Mouse (Mus musculus) CH12.LX (cell line): Measurements from ENCODE around the gene Bpifa1. TPM values are rescaled to one million over a fixed set of nuclear protein-coding genes. Genes with fewer than 3 reads are reported as not detected.

Source experiments
- DNase-seq: peaks from one replicate; pipeline ENCODE4 v3.0.0-alpha.2; 2013; ENCODE audit errors: extremely low read depth
- H3K27ac ChIP-seq: 2 replicates; pipeline ENCODE4 v1.5.1; 2012; ENCODE audit warnings: low read depth, mild to moderate bottlenecking, control low read depth, moderate library complexity; ENCODE audit not compliant: insufficient read depth
- H3K27me3 ChIP-seq: replicated peaks from 2 replicates; pipeline ENCODE3; 2012; ENCODE audit warnings: inconsistent platforms
- H3K36me3 ChIP-seq, 2 experiments: replicated peaks in 1 of 2; 2 replicates each; pipeline versions ENCODE3 to v1.6.1; 2012; ENCODE audit warnings: inconsistent platforms in 1 of 2, low read length in 1 of 2, mild to moderate bottlenecking in 1 of 2, mixed read lengths in 1 of 2, moderate library complexity in 1 of 2; ENCODE audit not compliant: control insufficient read depth in 1 of 2, insufficient read depth in 1 of 2
- H3K4me1 ChIP-seq, 2 experiments: 2 replicates each; pipeline ENCODE4 v1.6.1; 2012; ENCODE audit warnings: inconsistent platforms in 1 of 2, moderate library complexity in 1 of 2; ENCODE audit not compliant: insufficient read depth in 2 of 2, control insufficient read depth in 1 of 2
- H3K4me2 ChIP-seq: 2 replicates; pipeline ENCODE4 v1.6.1; 2012; ENCODE audit warnings: low read depth, mild to moderate bottlenecking, control low read depth; ENCODE audit not compliant: poor library complexity, insufficient read depth, severe bottlenecking
- H3K4me3 ChIP-seq, 3 experiments: fragments of 150-350 bp in 1 of 3; sonication (generic) in 1 of 3; replicated peaks in 1 of 3; 2 replicates each; pipeline versions ENCODE3 to v1.5.1; 2011 to 2012; ENCODE audit warnings: low read depth in 2 of 3, low read length in 2 of 3, mild to moderate bottlenecking in 2 of 3, moderate library complexity in 2 of 3, control low read depth in 1 of 3, improper control_type of control experiment in 1 of 3, inconsistent platforms in 1 of 3, mixed read lengths in 1 of 3; ENCODE audit not compliant: poor library complexity in 1 of 3
- H3K79me2 ChIP-seq: replicated peaks from 2 replicates; pipeline ENCODE4 v1.6.1; 2012; ENCODE audit warnings: mild to moderate bottlenecking, moderate library complexity; ENCODE audit not compliant: control insufficient read depth, poor library complexity, insufficient read depth, severe bottlenecking; ENCODE audit errors: extremely low read depth
- H3K9ac ChIP-seq: 2 replicates; pipeline ENCODE4 v1.6.1; 2012; ENCODE audit warnings: low read depth, mild to moderate bottlenecking, control low read depth, moderate library complexity; ENCODE audit not compliant: insufficient read depth
- H3K9me3 ChIP-seq: replicated peaks from 2 replicates; pipeline ENCODE3; 2012; ENCODE audit warnings: low read length, inconsistent platforms, mixed read lengths
- BHLHE40 ChIP-seq: IDR thresholded peaks from 2 replicates; pipeline ENCODE4 v1.6.1; 2011; ENCODE audit warnings: mild to moderate bottlenecking, low read depth, low read length, improper control_type of control experiment
- CHD1 ChIP-seq: IDR thresholded peaks from 2 replicates; pipeline ENCODE4 v1.6.1; 2012; ENCODE audit warnings: low read depth, low read length, improper control_type of control experiment, inconsistent platforms
- EP300 ChIP-seq: IDR thresholded peaks from 2 replicates; pipeline ENCODE4 v1.6.1; 2011; ENCODE audit warnings: low read length, improper control_type of control experiment
- ETS1 ChIP-seq: conservative IDR thresholded peaks from 2 replicates; pipeline ENCODE4 v1.6.1; 2012; ENCODE audit warnings: low read depth, mild to moderate bottlenecking, inconsistent platforms, low read length, improper control_type of control experiment, moderate library complexity
- JUND ChIP-seq: conservative IDR thresholded peaks from 2 replicates; pipeline ENCODE4 v1.6.1; 2011; ENCODE audit warnings: low read depth, low read length, improper control_type of control experiment
- MAFK ChIP-seq: IDR thresholded peaks from 2 replicates; pipeline ENCODE4 v1.6.1; 2011; ENCODE audit warnings: low read length, improper control_type of control experiment; ENCODE audit not compliant: insufficient replicate concordance
- MAZ ChIP-seq: IDR thresholded peaks from 2 replicates; pipeline ENCODE4 v1.6.1; 2012; ENCODE audit warnings: low read depth, mild to moderate bottlenecking, inconsistent platforms, low read length, improper control_type of control experiment, moderate library complexity
- MEF2A ChIP-seq: IDR thresholded peaks from 2 replicates; pipeline ENCODE4 v1.6.1; 2014; ENCODE audit warnings: low read depth, mild to moderate bottlenecking, inconsistent platforms, low read length, improper control_type of control experiment, borderline replicate concordance
- MXI1 ChIP-seq: IDR thresholded peaks from 2 replicates; pipeline ENCODE4 v1.6.1; 2011; ENCODE audit warnings: mild to moderate bottlenecking, low read depth, low read length, improper control_type of control experiment
- NRF1 ChIP-seq: IDR thresholded peaks from 2 replicates; pipeline ENCODE4 v1.6.1; 2014; ENCODE audit warnings: low read depth, mild to moderate bottlenecking, inconsistent platforms, low read length, improper control_type of control experiment, moderate library complexity
- PAX5 ChIP-seq: IDR thresholded peaks from 2 replicates; pipeline ENCODE4 v1.6.1; 2012; ENCODE audit warnings: low read length, inconsistent platforms, mixed read lengths
- POLR2AphosphoS2 ChIP-seq: IDR thresholded peaks from 2 replicates; pipeline ENCODE4 v1.6.1; 2011; ENCODE audit warnings: low read depth, low read length, improper control_type of control experiment
- RCOR1 ChIP-seq: conservative IDR thresholded peaks from 2 replicates; pipeline ENCODE4 v1.6.1; 2012; ENCODE audit warnings: low read depth, mild to moderate bottlenecking, inconsistent platforms, low read length, improper control_type of control experiment
- ZKSCAN1 ChIP-seq: IDR thresholded peaks from 2 replicates; pipeline ENCODE4 v1.6.1; 2012; ENCODE audit warnings: low read depth, inconsistent platforms, low read length, improper control_type of control experiment, borderline replicate concordance
- ZMIZ1 ChIP-seq: IDR thresholded peaks from 2 replicates; pipeline ENCODE4 v1.6.1; 2012; ENCODE audit warnings: low read depth, mild to moderate bottlenecking, inconsistent platforms, low read length, improper control_type of control experiment
- ZNF384 ChIP-seq: IDR thresholded peaks from 2 replicates; pipeline ENCODE4 v1.6.1; 2012; ENCODE audit warnings: low read depth, low read length, improper control_type of control experiment, inconsistent platforms
- dilution Hi-C: fragments of 300-500 bp; cut with MboI; formaldehyde crosslinking; loops from 2 replicates; pipeline ENCODE4 v1.14.3; 2020; ENCODE audit warnings: low sequenced_read_pairs; ENCODE audit not compliant: extremely low pct_unique_long_range_greater_than_20kb, extremely low pct_ligation_motif_present
- in situ Hi-C: fragments of 300-500 bp; cut with MboI; formaldehyde crosslinking; loops from 3 replicates; pipeline ENCODE4 v1.14.3; 2019; ENCODE audit warnings: low sequenced_read_pairs, low pct_ligation_motif_present, low pct_unique_long_range_greater_than_20kb, mixed read lengths
- polyA plus RNA-seq: library from polyadenylated mRNA; unstranded; fragments of >175 nt; gene quantifications from 2 replicates; pipeline ENCODE4 v1.2.1, GENCODE M21; 2012; ENCODE audit warnings: low read depth; ENCODE audit not compliant: insufficient read length
- total RNA-seq, 2 experiments: library from RNA; depleted of rRNA; stranded (reverse); fragments of 300-350 nt in 1 of 2; fragments of >200 nt in 1 of 2; gene quantifications; 2 replicates each; pipeline ENCODE4 v1.2.3; 2012 to 2014

Bpifa1 gene
- total and polyA plus RNA-seq, 3 experiments = not detected

DNA sequence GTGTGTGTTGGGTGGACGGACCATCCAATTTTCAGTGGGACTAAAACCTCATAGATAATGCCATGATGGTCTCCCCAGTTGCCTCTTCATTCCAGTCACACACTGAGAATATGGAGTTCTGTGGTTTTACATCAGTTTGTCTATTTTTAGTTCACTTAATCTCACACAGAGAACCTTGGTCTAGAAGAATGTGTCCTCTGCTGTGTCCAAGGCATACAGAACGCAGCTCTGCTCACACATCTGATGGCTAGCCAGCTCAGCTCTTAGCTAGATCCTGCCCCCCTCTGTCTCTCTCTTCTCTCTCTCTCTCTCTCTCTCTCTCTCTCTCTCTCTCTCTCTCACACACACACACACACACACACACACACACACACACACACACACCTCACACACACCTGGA, 49.5 kb downstream of the Bpifa1 start:
- Histone ChIP-seq H3K4me1 (no peaks in the 10 kb centered on the region), H3K4me2 (no peak overlapping the region), H3K79me2 (no peaks in the 10 kb centered on the region), H3K4me3 (no peak overlapping the region), H3K27ac (no peak overlapping the region), H3K9ac (no peak overlapping the region), H3K9me3 (no peaks in the 10 kb centered on the region), H3K27me3 (peaks cover 90% of the 10 kb centered on the region), H3K36me3 (no peaks in the 10 kb centered on the region)
- in situ Hi-C loops (no loop called here), dilution Hi-C loops (no loop called here)
- no peak for DNase-seq
- TF ChIP-seq POLR2AphosphoS2 = no peak

DNA sequence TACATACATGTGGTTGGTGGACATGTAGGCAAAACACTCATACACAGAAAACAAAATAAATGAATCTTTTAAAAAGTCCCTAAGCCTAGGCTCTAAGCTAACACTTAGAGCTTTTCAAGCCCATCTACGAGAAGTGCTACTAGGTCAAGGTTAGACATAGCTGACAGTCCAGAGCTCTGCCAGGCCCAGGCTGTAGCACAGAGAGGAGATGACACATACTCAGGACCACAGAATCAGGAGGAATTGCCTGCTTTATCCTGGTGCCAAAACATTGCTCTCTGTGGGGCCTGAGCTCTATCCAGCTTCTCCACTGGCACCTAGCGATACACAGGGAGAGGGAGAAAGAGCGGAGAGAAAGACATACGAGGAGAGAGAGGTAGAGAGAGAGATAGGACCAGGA, 50.4 kb downstream of the Bpifa1 start:
- in situ Hi-C loops = no loop called here
- Histone ChIP-seq H3K36me3 (no peaks in the 10 kb centered on the region), H3K4me2 (no peak overlapping the region), H3K9ac (no peak overlapping the region), H3K79me2 (no peaks in the 10 kb centered on the region)
- dilution Hi-C loops = no loop called here
- TF ChIP-seq RCOR1 (no peak), MAFK (no peak), MEF2A (no peak), JUND (no peak), EP300 (no peak), NRF1 (no peak), MXI1 (no peak), ZKSCAN1 (no peak), CHD1 (no peak), ZNF384 (no peak), ETS1 (no peak), BHLHE40 (no peak), PAX5 (no peak), ZMIZ1 (no peak), MAZ (no peak)
- TF ChIP-seq, all 38 proteins: peak for 0
- H3K9me3 ChIP-seq = no peaks in the 10 kb centered on the region
- peaks cover 90% of the 10 kb centered on the region for H3K27me3 ChIP-seq
- no peak for DNase-seq
- H3K4me1 ChIP-seq = no peaks in the 10 kb centered on the region
- no peak overlapping the region for H3K4me3 ChIP-seq
- no peak overlapping the region for H3K27ac ChIP-seq
